Mouse (Mus musculus) stomach, embryonic 14.5 days (tissue): Measurements from ENCODE around the gene Myo1d. TPM values are rescaled to one million over a fixed set of nuclear protein-coding genes. Genes with fewer than 3 reads are reported as not detected.

Source experiments
- ATAC-seq: fragments of 200-750 bp; cut with Nextera tagmentation; 2 replicates; pipeline ENCODE4 v1.8.0; 2017; ENCODE audit warnings: low read depth, moderate TSS enrichment; ENCODE audit not compliant: insufficient number of reproducible peaks, insufficient read depth, low FRiP score
- H3K27ac ChIP-seq: fragments of 300-500 bp; sonication (generic); 2 replicates; pipeline ENCODE4 v1.5.1; 2014; ENCODE audit warnings: mild to moderate bottlenecking, low read length, moderate library complexity, mixed read lengths
- H3K27me3 ChIP-seq: fragments of 300-500 bp; sonication (generic); 2 replicates; pipeline ENCODE4 v1.6.1; 2014; ENCODE audit warnings: low read length, control low read depth, mixed read lengths; ENCODE audit not compliant: control insufficient read depth, insufficient read depth
- H3K36me3 ChIP-seq: fragments of 300-500 bp; sonication (generic); 2 replicates; pipeline ENCODE4 v1.6.1; 2014; ENCODE audit warnings: mild to moderate bottlenecking, control low read depth, low read length, moderate library complexity, mixed read lengths; ENCODE audit not compliant: control insufficient read depth, insufficient read depth
- H3K4me1 ChIP-seq: fragments of 300-500 bp; sonication (generic); 2 replicates; pipeline ENCODE4 v1.6.1; 2014; ENCODE audit warnings: low read length, control low read depth, mixed read lengths; ENCODE audit not compliant: control insufficient read depth, insufficient read depth
- H3K4me2 ChIP-seq: fragments of 300-500 bp; sonication (generic); replicated peaks from 2 replicates; pipeline ENCODE4 v1.6.1; 2014; ENCODE audit warnings: low read depth, low read length, control low read depth
- H3K4me3 ChIP-seq: fragments of 300-500 bp; sonication (generic); 2 replicates; pipeline ENCODE4 v1.5.1; 2014; ENCODE audit warnings: low read depth, low read length, control low read depth
- H3K9ac ChIP-seq: fragments of 300-500 bp; sonication (generic); replicated peaks from 2 replicates; pipeline ENCODE4 v1.6.1; 2014; ENCODE audit warnings: low read depth, mild to moderate bottlenecking, control low read depth, low read length, moderate library complexity, mixed read lengths
- H3K9me3 ChIP-seq: fragments of 300-500 bp; sonication (generic); 2 replicates; pipeline ENCODE4 v1.6.1; 2016; ENCODE audit warnings: low read depth, low read length, control low read depth; ENCODE audit not compliant: control insufficient read depth
- WGBS: fragments of 180-500 bp; shearing (Covaris S2); extraction: QIAGEN DNeasy Blood & Tissue Kit; methylation state at CpG from one replicate; pipeline ENCODE4 v1.1.7; 2014; 5-methylcytosine and 5-hydroxymethylcytosine counted together
- polyA plus RNA-seq: library from polyadenylated mRNA; unstranded; fragments of >200 nt; fragmentation: Nextera tagmentation; extraction: Ambion mirVana; gene quantifications from 2 replicates; pipeline ENCODE4 v1.2.1, GENCODE M21; 2014

Gene Myo1d
- polyA plus RNA-seq, 1 experiment from 2014 or later = 24.3 TPM

GRCm38 (mm10) chr11:80449859-80450258 lies 330.0 kb downstream of the Myo1d start:
- H3K36me3 ChIP-seq = peaks cover 26% of the 10 kb centered on the region
- H3K4me1 ChIP-seq = no peaks in the 10 kb centered on the region
- 86% methylated on average over 2 of the region's 2 CpGs for WGBS
- H3K27me3 ChIP-seq = no peaks in the 10 kb centered on the region
- H3K27ac ChIP-seq = no peak overlapping the region
- H3K4me3 ChIP-seq = no peak overlapping the region
- H3K9ac ChIP-seq = no peak overlapping the region
- no peak for ATAC-seq
- no peaks in the 10 kb centered on the region for H3K9me3 ChIP-seq
- H3K4me2 ChIP-seq = no peak overlapping the region

- Histone ChIP-seq H3K36me3 (peaks cover 31% of the 10 kb centered on the region), H3K4me2 (no peak overlapping the region), H3K4me1 (no peaks in the 10 kb centered on the region), H3K4me3 (no peak overlapping the region), H3K27me3 (no peaks in the 10 kb centered on the region), H3K9ac (no peak overlapping the region), H3K27ac (no peak overlapping the region), H3K9me3 (no peaks in the 10 kb centered on the region)
- 91% methylated on average over 3 of the region's 3 CpGs for WGBS
- ATAC-seq = no peak
These were observed 332.9 kb downstream of the Myo1d start for GRCm38 (mm10) chr11:80446916-80447315.

Other genes with a start within 250 kb of the Myo1d start
- gene Tmem98, start 30.1 kb upstream of the Myo1d start, polyA plus RNA-seq = 128 and 132 TPM in 2 replicates
- gene Spaca3, start 78.3 kb upstream of the Myo1d start, polyA plus RNA-seq = not detected in 2 replicates